Mouse (Mus musculus) urinary bladder, postnatal 36 days (tissue): ENCODE results near the gene Phlda3.

Source experiments
- DNase-seq, 2 experiments: peaks; one replicate each; pipeline ENCODE4 v3.0.0; 2022; ENCODE audit warnings: low spot score in 2 of 2, mixed read lengths in 1 of 2

The Phlda3 gene

DNA sequence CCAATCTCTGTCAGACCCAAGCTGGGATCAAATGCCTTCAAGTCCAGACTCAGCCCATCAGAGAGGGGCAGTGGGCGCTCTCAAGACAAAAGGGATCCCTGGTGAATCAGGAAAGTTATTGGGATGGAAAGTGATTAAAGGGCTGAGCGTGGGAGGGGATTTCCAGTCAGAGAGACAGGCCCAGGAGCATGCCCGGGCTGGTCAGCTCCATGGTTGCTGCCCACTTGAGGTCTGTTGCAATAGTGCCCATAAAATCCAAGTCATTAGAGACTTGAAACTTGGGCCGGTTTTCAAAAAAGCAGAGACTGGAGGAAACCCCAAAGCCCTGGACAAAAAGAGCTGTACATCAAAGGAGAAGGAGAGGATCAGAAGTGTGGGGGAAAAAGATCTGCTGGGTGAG is 6.2 kb upstream of the Phlda3 start:
- DNase-seq, result peak; percentile 37 to 58

DNA sequence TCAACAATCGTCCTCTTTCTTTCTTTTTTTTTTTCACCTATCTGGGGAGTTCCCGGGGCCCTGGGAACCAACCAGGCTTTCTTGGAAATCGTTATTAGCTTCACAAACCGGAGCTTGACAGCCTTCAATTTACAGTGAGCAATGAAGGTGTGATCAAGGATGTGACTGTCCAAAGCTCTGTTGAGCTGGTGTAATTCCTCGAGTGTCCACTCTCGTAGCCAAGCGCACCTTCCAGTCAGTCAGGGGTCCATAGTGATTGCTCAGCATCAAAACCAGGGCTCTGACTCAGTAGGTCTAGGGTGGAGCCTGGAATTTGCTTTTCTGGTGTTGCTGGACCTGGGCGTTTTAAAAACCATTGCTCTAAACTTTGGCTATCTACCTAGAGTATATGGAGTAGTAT is 5.7 kb upstream of the Phlda3 start:
- no peak for DNase-seq

DNA sequence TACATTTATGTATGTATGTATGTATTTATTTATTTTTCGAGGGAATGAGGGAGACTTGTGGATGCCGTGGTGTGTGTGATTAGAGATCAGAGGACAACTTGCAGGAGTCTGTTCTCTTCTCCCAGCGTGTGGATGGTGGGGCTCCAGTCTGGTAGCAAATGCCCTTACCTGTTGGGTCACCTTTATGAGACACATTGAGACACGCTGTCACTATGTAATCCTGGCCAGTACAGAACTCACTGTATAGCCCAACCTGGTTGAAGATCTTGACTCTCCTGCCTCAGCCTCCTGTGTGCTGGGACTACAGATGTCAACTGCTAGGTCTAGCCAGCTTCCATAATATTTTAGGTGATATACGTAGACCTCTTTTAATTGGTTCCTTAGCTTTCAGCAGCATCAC is 4.2 kb upstream of the Phlda3 start:
- no peak for DNase-seq

DNA sequence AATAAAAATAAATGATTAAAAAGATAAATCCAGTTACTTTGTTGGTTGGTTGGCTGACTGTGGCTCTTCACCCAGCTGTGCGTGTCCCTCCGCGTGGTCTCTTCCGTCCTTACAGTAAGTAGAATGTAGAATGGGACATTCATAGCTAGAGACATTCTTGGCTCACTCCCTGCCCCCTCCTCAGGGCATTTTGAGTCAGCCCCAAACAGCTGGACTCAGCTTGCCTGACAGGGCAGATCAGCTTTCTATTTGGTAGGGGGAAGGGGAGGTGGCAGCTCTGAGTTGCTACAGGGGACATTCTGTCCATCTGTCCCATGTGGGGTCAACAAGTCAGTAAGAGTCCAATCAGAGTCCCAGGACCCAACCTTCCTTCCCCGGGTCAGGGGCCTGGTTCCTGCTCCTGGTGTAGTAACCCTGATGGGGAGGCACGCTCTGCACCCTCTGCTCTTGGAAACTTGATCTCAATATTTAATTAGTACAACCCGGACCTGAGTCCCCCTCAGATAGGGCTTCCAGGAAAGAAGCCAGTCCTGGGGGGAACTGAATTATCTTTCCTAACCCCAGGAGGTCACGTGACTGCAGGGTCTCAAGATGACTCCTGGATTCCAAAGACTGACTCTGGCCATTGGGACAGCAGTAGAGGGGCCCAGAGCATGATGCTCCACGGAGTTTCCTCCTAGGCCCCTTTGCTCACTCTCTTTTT is 2.3 kb upstream of the Phlda3 start:
- DNase-seq, result no peak

DNA sequence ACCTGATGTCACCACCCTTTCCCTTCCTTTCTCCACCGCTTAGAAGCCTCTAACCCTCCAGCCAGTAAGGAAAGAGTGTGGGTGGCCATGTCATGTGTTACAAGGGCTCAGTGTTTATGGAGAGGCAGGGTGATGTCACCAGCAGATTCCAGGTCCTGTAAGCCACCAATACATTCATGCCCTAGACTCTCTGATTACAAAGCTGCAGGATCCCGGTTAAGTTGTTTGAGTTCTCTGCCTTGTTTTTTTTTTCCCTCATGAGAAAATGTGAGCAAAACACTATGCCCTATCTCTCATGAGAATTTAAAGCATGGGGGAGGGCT is 1.8 kb upstream of the Phlda3 start:
- no peak for DNase-seq

DNA sequence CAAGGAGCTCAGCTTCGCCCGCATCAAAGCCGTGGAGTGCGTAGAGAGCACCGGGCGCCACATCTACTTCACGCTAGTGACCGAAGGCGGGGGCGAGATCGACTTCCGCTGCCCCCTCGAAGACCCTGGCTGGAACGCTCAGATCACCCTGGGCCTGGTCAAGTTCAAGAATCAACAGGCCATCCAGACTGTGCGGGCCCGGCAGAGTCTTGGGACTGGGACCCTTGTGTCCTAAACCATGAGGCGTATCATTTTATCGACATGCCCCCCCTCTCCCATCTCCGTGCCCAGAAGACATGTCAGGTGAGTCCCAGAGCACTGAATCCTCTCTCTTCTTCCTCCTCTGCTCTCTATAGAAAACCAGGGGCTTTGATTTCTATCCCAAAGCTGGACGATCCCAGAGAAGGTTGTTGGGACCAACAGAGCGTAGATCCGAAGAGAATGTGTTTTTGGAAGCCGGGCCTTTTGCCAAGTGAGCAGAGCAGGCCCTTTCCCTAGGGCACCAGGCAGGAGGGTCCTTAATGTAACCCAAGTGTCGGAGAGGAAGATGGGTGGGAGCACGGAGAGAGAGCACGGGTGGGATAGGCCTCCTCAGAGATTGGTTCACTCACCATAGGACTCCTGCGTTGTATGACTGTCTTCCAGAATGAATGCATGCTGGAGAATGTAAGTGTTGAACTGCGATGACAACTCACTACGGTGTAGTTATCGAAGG is 830 bp downstream of the Phlda3 start:
- no peak for DNase-seq

DNA sequence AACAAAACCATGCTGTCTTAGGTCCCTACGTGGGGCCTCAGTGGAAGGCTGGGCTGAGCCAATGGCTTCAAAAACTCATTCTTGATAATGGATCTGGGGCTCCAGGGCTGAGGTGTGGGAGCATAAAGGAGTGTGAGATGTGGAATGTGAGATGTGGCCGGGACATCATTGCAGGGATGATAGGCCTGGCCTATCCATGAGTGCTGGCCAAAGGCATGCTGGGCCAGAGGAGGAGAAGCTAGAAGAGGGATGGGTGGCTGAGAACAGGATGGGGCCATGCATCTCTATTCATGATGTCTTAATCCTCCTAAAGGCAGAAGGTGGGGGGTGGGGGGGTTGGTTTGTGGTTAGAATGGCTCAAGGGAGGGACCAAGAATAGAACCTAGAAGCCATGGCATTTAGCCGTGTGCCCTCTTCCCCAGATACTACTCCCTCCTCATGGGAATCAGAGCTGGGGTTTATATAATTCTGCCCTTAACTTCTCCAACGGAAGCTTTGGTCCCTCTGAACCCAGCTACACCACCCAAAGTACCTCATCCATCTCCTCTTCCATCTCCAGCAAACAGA is 1.5 kb downstream of the Phlda3 start:
- DNase-seq, result no peak

DNA sequence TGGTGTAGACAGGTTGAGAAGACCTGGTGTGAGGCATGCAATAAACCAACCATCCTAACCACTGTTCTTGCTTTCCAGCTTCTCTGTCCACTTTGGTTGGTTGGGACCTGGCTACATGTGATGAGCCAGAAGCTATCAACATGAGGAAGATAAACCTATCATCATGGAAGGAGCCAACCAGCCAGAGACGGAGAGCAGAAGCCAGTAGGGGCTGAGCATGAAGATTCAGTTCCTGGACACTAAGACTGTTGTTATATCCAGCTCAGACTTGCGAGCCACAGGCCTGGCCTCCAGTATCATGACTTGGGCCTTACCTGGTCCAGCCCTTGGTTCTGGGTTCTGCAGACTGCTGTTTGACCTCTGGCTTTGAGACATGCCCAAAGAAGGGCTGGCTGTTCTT is 2.5 kb downstream of the Phlda3 start:
- no peak for DNase-seq

DNA sequence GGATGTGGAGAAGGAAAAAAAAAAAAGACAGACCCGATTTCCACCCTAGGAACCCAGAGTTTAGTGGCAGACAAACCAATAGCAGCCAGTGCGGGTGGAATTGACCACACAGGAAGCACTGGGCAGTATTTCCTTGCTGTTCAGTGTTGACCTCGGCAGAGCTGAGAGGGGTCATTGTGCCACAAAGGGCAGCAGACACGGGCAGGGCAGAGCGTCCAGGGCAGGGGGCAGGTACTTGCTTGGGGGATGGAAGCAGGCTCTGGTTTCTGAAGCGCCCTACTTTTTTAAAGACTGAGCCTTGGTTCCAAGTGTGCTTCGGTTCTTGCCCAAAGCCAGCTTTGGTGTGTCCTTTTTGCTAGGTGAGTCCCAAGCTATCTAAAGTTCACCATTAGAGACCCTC is 4.3 kb downstream of the Phlda3 start:
- DNase-seq, result no peak

DNA sequence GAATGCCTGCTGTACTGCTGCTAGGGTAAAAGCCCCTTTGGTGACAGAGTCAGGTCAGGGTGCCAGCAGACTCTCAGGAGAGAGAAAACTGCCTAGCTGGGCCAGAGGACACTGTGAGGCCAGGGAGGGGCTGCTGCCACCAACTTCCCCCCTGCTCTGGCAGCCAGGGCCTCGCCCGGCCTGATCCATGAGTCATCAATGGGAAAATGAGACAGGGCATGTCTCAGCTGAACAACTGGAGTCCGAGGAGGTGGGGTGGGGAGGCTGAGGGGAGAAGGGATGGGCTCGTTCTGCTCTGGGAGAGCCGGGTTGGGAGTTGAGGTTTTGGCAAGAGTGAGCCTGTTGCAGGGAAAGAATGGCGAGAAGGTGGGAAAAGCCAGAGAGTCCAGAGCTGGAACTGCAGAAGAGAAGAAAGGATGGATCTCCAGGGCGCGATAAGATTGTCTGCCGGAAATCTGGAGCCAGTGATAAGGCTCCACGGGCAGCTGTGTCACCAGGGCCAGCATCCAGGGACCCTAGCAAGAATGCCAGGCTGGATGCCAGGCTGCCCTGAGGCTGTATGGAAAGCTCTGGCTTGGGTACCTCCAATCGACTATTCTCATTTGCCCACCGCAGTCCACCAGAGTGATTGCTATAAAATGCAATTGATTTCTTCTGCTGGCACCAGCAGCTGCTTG is 5.1 kb downstream of the Phlda3 start:
- DNase-seq, result peak; percentile 68 to 82

DNA sequence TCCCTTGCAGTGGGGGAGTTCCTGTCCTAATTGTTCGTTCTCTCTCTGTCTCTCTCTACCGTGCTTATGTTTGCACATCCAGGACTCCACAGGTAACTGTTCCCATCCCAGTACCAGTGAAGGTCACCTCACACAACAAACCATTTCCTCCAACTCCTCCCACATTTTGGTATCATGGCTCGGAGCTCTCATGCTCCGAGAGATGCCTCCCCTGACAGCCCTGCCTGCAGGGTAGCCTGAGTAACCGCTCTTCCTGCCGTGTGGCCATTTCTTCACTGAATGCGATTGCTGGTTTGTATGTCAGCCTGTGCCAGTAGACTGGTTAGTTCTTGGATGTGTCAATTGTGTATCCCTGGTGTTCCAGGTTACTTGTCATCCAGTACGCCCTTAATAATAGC is 5.7 kb downstream of the Phlda3 start:
- no peak for DNase-seq

DNA sequence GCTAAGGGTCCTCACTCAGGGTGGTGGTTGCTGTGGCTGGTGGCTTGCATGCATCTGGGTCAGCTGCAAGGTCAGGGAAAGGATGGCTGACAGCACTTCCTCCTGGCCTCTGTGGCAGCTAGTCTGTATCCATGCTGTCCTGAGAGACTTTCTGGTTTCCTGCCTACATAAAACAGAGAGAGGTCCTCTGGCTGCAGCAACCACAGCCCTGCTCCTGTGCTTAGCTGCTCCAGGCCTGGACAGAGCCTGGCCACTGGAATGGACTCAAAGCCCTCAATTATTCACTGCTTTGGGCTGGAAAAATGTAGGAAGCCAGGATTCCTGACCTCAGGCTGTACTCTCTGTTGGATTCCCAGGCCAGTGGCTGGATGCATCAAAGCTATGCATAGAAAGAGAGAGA is 10.7 kb downstream of the Phlda3 start:
- DNase-seq, result no peak

DNA sequence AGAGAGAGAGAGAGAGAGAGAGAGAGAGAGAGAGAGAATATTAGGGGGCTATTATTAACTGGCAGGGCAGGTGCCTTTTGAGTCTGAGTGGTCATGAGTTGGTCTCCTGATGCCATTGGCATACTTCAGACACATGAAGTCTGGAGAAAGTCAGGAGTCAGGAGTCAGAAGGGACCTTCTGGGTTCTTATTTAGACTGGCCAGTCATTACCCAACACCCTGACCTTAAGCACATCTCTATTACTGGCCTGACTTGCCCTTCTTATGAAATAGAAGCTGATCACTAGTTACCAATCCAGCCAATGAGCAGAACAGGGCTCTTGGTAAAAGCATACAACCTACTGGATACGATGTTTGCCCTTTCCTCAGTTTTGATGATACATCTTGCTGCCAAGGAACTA is 11.1 kb downstream of the Phlda3 start:
- no peak for DNase-seq

DNA sequence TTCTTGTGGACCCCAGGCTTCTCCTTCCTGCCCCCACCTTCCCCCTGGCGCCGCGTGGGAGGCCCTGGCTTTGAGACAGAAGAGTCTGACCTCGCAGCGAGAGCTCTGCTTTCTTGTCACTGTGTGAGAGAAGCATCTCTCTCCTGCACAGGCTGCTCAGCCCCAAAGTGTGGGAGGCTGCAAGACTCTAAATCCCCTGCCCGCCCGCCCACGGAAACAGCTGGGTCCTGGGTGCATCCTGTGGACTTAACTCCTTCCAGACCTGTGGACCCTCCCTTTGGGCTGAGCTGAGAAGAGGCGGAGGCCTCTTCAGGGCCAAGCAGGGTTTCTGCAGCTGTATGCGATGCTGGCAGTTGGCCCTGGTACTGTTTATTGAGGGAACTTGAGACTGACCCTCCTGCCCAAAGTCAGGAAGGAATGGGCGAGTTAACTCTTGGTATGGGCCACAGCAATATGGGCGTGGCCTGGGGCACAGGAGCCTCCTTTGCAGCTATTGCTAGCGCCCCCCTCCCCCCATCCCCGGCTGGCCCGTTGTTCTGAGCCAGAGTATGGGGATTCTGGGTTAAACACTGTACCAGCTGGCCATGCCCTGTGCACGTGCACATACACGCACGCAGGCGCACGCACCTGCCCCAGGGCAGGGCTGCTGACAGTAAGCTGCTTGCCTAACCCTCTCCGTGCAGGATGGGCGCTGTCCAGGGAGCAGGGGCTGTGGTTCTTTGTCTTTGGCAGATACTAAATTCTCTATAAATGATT is 13.0 kb downstream of the Phlda3 start, which contains the start of gene Tnni1:
Gene Tnni1 (plus strand): TSS at position 655 of the 756 bp plus-strand sequence.
- DNase-seq, result peak in 1 of 2 experiments; percentile 50

DNA sequence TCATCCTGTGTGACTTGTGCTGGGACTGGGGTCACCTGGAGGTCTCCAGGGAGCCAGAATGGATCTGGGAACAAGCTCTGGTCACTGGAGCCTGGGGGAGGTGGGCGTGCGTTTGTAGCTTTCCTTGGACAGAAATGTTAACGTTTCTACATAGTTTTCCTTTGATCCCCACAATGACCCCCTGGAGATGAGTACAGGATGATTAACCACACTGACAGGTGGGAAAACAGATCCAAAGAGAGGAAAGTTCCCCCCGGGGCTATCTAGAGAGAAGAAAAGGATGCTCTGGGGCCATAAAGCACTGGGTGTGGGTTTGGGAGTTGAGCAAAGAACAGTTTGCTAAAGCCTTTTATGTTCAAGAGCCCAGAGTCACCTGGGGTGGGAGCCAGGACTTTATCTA is 14.7 kb downstream of the Phlda3 start:
- no peak for DNase-seq

DNA sequence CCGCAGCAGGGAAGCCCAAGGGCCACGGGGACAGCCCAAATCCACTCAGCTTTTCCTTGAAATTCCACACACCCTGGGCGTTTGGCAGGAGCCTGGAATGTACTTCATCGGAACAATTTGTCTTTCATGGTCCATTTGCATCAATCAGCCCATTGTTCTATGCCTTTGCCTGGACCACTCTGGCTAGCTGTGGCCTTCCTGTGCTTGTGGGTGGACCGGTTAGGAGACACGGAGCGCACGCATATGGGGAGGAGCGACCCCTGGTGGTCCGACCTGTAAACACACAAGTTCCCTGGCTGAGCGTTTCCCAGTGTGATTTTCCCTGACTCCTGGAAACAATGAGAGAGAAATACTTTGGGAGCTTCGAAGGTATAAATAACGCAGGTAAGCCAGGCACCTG is 15.3 kb downstream of the Phlda3 start:
- peak; percentile 65 to 72 for DNase-seq

DNA sequence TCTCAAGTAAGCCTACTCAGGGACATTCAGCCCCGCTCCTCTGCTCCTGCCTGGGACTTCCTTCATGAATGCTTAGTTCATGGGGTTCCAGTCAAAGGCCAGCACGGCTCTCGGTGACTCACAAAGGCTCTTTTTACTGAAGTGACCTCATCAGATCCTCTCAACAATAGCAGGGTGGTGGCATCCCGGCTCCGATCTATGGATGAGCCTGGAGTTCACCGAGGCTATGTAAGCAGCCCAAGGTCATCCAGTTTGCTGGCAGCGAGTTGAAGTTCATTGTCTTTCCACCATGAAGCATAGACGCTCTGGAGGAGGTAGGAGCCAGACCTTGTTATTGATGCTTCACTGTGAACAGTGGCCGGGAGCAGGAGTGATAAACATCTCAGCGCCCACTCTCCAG is 16.9 kb downstream of the Phlda3 start:
- no peak for DNase-seq

DNA sequence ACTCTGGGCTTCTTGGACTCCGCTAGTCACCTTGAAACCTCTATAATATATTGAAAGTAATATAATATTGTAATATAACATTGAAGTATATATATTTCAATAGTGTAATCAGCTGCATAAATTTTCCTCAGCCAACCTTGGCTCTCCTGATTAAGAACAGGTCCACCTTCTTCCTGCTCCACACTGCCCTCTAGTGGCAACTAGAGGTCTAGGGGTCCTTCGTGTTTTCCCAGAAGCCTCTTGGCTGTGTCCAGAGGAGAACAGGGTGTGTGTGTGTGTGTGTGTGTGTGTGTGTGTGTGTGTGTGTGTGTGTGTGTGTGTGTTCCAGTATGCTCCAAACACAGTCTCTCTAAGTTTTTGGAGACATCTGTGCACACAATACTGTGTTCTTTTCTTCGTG is 21.9 kb downstream of the Phlda3 start:
- DNase-seq, result peak; percentile 67 to 79

DNA sequence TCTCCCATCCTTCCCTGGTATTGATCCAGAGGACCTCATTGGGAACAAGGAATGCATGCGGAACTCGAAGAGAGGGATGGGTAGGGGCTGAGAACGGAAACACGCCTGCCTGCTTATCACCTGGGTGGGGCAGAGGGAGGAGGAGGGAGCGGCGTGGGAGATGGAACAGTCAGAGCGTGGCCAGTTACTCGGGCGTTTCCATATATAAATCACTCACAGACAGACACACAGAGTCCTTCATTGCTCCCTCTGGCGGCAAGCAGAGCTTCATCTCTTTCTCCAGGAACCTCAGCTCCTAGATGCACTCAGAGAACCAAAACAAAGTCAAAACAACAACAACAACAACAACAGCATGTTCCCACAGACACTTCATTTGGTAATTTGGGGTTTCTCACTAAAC is 22.8 kb downstream of the Phlda3 start:
- peak; percentile 56 to 64 for DNase-seq

DNA sequence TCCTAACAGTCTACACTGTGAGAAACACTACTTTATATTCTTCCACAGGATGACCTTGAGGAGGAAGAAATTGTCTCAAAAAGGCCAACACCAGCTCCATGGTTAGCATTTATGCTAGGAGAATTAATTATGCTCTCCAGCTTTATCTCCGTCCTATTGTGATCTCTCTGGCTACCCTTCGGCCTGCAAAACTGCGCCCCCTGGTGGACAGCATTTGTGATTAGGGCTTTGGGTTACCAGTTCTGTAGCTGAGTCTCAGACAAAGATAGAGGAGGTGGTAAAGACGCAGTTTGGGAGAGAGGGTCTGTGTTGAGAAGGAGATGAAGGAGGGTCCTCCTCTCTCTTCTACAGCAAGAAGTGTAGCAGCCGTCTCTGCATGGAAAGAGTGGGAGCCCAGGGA is 23.9 kb downstream of the Phlda3 start:
- DNase-seq, result peak; percentile 70 to 72

DNA sequence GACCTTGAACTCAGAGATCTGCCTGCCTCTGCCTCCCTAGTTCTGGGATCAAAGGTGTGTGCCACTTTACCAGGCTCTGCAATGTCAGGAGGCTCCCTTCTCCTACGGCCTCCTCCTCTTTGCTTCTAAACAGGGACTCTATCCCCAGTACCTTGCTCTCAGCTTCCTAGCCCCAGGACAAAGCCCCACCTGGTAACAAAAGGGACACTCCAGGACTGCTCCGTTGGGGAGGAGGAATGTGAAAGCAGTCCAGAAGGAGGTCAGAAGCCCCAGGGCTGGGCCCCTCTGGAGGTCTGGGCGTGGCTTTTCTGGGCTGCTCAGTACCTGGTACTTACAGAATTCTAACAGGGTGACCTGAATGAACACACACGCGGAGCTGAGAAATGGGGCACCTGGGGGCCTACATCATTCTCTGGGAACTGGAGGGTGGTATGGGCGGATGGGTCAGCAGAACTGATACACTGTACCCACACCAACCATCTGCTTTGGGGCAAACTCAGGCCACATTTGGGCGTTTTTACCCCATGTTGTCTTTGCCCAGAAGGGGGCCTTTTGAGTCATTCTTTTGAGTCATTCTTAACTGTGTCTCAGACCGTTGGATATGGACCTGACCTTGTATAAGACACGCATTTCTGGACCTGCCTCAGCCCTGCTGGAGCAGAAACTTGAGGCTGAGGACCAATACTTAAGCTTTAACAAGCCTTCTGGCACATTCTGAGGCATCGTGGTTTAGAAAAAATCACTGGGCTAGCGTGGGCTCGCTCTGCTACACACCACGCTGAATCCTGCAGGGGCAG is 26.4 kb downstream of the Phlda3 start:
- DNase-seq, result no peak
